Mouse (Mus musculus): ENCODE data around the gene Nes.

DNA sequence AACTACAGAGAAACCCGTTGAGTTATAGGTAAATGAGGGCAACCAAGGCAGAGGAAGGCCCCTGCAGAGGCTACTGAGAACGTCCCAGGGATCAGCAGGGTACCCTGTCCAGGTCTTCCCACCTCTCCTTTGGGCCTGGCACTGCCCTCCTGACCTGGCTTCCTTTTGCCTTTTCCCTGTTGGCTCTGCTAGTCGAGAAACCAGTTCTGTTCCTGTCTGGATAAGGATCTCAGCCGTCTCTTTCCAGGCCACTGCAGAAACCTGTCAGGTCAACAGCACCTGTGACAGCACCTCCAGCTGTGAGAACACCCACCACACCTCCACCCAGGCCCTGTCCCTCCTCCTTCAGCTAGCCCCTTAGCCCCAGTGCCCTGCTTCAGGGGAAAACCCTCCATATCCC is 12.4 kb upstream of the Nes start:
- TF ChIP-seq CTCF (IDR thresholded peaks at IDR 0.05; ENCODE audit: low read depth), result no peak
- TF ChIP-seq EP300 (optimal IDR thresholded peaks at IDR 0.05), result no peak
